Mouse (Mus musculus): ENCODE measurements around the gene Apbb1ip. TPM values are rescaled to one million over a fixed set of nuclear protein-coding genes. Genes with fewer than 3 reads are reported as not detected.

The Apbb1ip gene
- 0.84 and 1.4 TPM in 2 replicates for polyA plus RNA-seq (2012; rRNA removed)

- WGBS: 54% methylated on average over 9 of the region's 9 CpGs
- Histone ChIP-seq H3K27ac (ENCODE audit: insufficient read depth, low read depth, low read length) (peak within 1 kb of the TSS; percentile 87), H3K4me1 (ENCODE audit: control insufficient read depth, insufficient read depth, insufficient read length, low read length) (peaks cover 4% of the 10 kb centered on the region; the same call in 1 of the 2 replicates), H3K36me3 (ENCODE audit: control insufficient read depth, insufficient read depth, low read length) (no peaks in the 10 kb centered on the region), H3K27me3 (ENCODE audit: control insufficient read depth, insufficient read depth, low read length) (no peaks in the 10 kb centered on the region), H3K4me3 (ENCODE audit: low read depth, low read length) (peak within 1 kb of the TSS; percentile 67)
- no peak for TF ChIP-seq POLR2A (IDR thresholded peaks at IDR 0.05; ENCODE audit: low read depth, low read length)
- TF ChIP-seq CTCF (IDR thresholded peaks at IDR 0.05; ENCODE audit: extremely low read depth, insufficient read length, insufficient replicate concordance, low read depth, low read length): no peak
Measured at GRCm38 (mm10) chr2:22773549-22774180, at the start of gene Apbb1ip. Gene Apbb1ip, plus strand, starts transcription at chr2:22774094.

GRCm38 (mm10) chr2:22727113-22727512, 46.8 kb upstream of the Apbb1ip start:
- H3K27ac ChIP-seq (ENCODE audit: insufficient read depth, low read depth, low read length): no peak overlapping the region
- 71% methylated on average over 1 of the region's 1 CpGs for WGBS
- TF ChIP-seq POLR2A (IDR thresholded peaks at IDR 0.05; ENCODE audit: low read depth, low read length): no peak
- no peak for TF ChIP-seq CTCF (IDR thresholded peaks at IDR 0.05; ENCODE audit: extremely low read depth, insufficient read length, insufficient replicate concordance, low read depth, low read length)
- no peaks in the 10 kb centered on the region for H3K36me3 ChIP-seq (ENCODE audit: control insufficient read depth, insufficient read depth, low read length)
- H3K27me3 ChIP-seq (ENCODE audit: control insufficient read depth, insufficient read depth, low read length): no peaks in the 10 kb centered on the region
- no peak overlapping the region for H3K4me3 ChIP-seq (ENCODE audit: low read depth, low read length)
- no peaks in the 10 kb centered on the region for H3K4me1 ChIP-seq (ENCODE audit: control insufficient read depth, insufficient read depth, insufficient read length, low read length)

- WGBS: 88% methylated on average over 2 of the region's 2 CpGs
- Histone ChIP-seq H3K27me3 (ENCODE audit: control insufficient read depth, insufficient read depth, low read length) (no peaks in the 10 kb centered on the region), H3K27ac (ENCODE audit: insufficient read depth, low read depth, low read length) (no peak overlapping the region), H3K4me1 (ENCODE audit: control insufficient read depth, insufficient read depth, insufficient read length, low read length) (0 out of 2 replicates have a peak, but pooled peaks cover 3% of the 10 kb centered on the region), H3K36me3 (ENCODE audit: control insufficient read depth, insufficient read depth, low read length) (no peaks in the 10 kb centered on the region), H3K4me3 (ENCODE audit: low read depth, low read length) (no peak overlapping the region)
- no peak for TF ChIP-seq CTCF (IDR thresholded peaks at IDR 0.05; ENCODE audit: extremely low read depth, insufficient read length, insufficient replicate concordance, low read depth, low read length)
- TF ChIP-seq POLR2A (IDR thresholded peaks at IDR 0.05; ENCODE audit: low read depth, low read length): no peak
Measured at GRCm38 (mm10) chr2:22736134-22736533, 37.8 kb upstream of the Apbb1ip start.

GRCm38 (mm10) chr2:22739369-22739768, 34.5 kb upstream of the Apbb1ip start:
- H3K27me3 ChIP-seq (ENCODE audit: control insufficient read depth, insufficient read depth, low read length): no peaks in the 10 kb centered on the region
- 48% methylated on average over 1 of the region's 1 CpGs for WGBS
- H3K4me1 ChIP-seq (ENCODE audit: control insufficient read depth, insufficient read depth, insufficient read length, low read length): peaks cover 3% of the 10 kb centered on the region; the same call in 1 of the 2 replicates
- no peak overlapping the region for H3K4me3 ChIP-seq (ENCODE audit: low read depth, low read length)
- no peaks in the 10 kb centered on the region for H3K36me3 ChIP-seq (ENCODE audit: control insufficient read depth, insufficient read depth, low read length)
- H3K27ac ChIP-seq (ENCODE audit: insufficient read depth, low read depth, low read length): no peak overlapping the region
- TF ChIP-seq POLR2A (IDR thresholded peaks at IDR 0.05; ENCODE audit: low read depth, low read length) (no peak), CTCF (IDR thresholded peaks at IDR 0.05; ENCODE audit: extremely low read depth, insufficient read length, insufficient replicate concordance, low read depth, low read length) (no peak)

GRCm38 (mm10) chr2:22740441-22740840, 33.5 kb upstream of the Apbb1ip start:
- no peaks in the 10 kb centered on the region for H3K27me3 ChIP-seq (ENCODE audit: control insufficient read depth, insufficient read depth, low read length)
- H3K4me1 ChIP-seq (ENCODE audit: control insufficient read depth, insufficient read depth, insufficient read length, low read length): no peaks in the 10 kb centered on the region; the same call in 1 of the 2 replicates
- no peak overlapping the region for H3K27ac ChIP-seq (ENCODE audit: insufficient read depth, low read depth, low read length)
- TF ChIP-seq CTCF (IDR thresholded peaks at IDR 0.05; ENCODE audit: extremely low read depth, insufficient read length, insufficient replicate concordance, low read depth, low read length) (no peak), POLR2A (IDR thresholded peaks at IDR 0.05; ENCODE audit: low read depth, low read length) (no peak)
- no peaks in the 10 kb centered on the region for H3K36me3 ChIP-seq (ENCODE audit: control insufficient read depth, insufficient read depth, low read length)
- H3K4me3 ChIP-seq (ENCODE audit: low read depth, low read length): no peak overlapping the region
- 78% methylated on average over 1 of the region's 1 CpGs for WGBS

GRCm38 (mm10) chr2:22741222-22741621, 32.7 kb upstream of the Apbb1ip start:
- Histone ChIP-seq H3K4me3 (ENCODE audit: low read depth, low read length) (no peak overlapping the region), H3K27ac (ENCODE audit: insufficient read depth, low read depth, low read length) (no peak overlapping the region), H3K27me3 (ENCODE audit: control insufficient read depth, insufficient read depth, low read length) (no peaks in the 10 kb centered on the region), H3K36me3 (ENCODE audit: control insufficient read depth, insufficient read depth, low read length) (no peaks in the 10 kb centered on the region), H3K4me1 (ENCODE audit: control insufficient read depth, insufficient read depth, insufficient read length, low read length) (no peaks in the 10 kb centered on the region; the same call in 1 of the 2 replicates)
- TF ChIP-seq POLR2A (IDR thresholded peaks at IDR 0.05; ENCODE audit: low read depth, low read length) (no peak), CTCF (IDR thresholded peaks at IDR 0.05; ENCODE audit: extremely low read depth, insufficient read length, insufficient replicate concordance, low read depth, low read length) (no peak)
- WGBS: 63% methylated on average over 3 of the region's 3 CpGs

- no peak overlapping the region for H3K27ac ChIP-seq (ENCODE audit: insufficient read depth, low read depth, low read length)
- H3K4me3 ChIP-seq (ENCODE audit: low read depth, low read length): no peak overlapping the region
Measured at GRCm38 (mm10) chr2:22744121-22744761, 29.7 kb upstream of the Apbb1ip start.

More at GRCm38 (mm10) chr2:22744121-22744761, 29.7 kb upstream of the Apbb1ip start:
- WGBS: 2% methylated on average over 33 of the region's 38 CpGs
- TF ChIP-seq POLR2A (IDR thresholded peaks at IDR 0.05; ENCODE audit: low read depth, low read length) (no peak), CTCF (IDR thresholded peaks at IDR 0.05; ENCODE audit: extremely low read depth, insufficient read length, insufficient replicate concordance, low read depth, low read length) (no peak)
- no peaks in the 10 kb centered on the region for H3K36me3 ChIP-seq (ENCODE audit: control insufficient read depth, insufficient read depth, low read length)
- no peaks in the 10 kb centered on the region; the same call in 1 of the 2 replicates for H3K4me1 ChIP-seq (ENCODE audit: control insufficient read depth, insufficient read depth, insufficient read length, low read length)
- no peaks in the 10 kb centered on the region for H3K27me3 ChIP-seq (ENCODE audit: control insufficient read depth, insufficient read depth, low read length)

All from small intestine, adult 2 months (tissue).